Mouse (Mus musculus): ENCODE measurements around the gene Gtpbp2. TPM values are rescaled to one million over a fixed set of nuclear protein-coding genes. Genes with fewer than 3 reads are reported as not detected.

Gene Gtpbp2
- polyA plus RNA-seq, 1 experiment = 345 TPM

- Histone ChIP-seq H3K27ac (ENCODE audit: control insufficient read depth, insufficient read depth, low read depth, low read length, poor library complexity) (no peak overlapping the region), H3K4me3 (replicated peaks; ENCODE audit: control insufficient read depth, low read depth, low read length) (no peak overlapping the region), H3K4me1 (ENCODE audit: control insufficient read depth, insufficient read depth, low read length) (peaks cover 6% of the 10 kb centered on the region; the same call in 1 of the 2 replicates)
- TF ChIP-seq CTCF (IDR thresholded peaks at IDR 0.05; ENCODE audit: control insufficient read depth, insufficient read depth, low read length) (no peak), POLR2A (IDR thresholded peaks at IDR 0.05; ENCODE audit: borderline replicate concordance, control insufficient read depth, low read depth, low read length) (no peak)
- 46% methylated on average over 8 of the region's 8 CpGs for WGBS
Observed at GRCm38 (mm10) chr17:46138563-46139236, 22.1 kb upstream of the Gtpbp2 start.

- no peak for TF ChIP-seq POLR2A (IDR thresholded peaks at IDR 0.05; ENCODE audit: borderline replicate concordance, control insufficient read depth, low read depth, low read length)
- TF ChIP-seq CTCF (IDR thresholded peaks at IDR 0.05; ENCODE audit: control insufficient read depth, insufficient read depth, low read length) = no peak
- Histone ChIP-seq H3K27ac (ENCODE audit: control insufficient read depth, insufficient read depth, low read depth, low read length, poor library complexity) (no peak overlapping the region), H3K4me1 (ENCODE audit: control insufficient read depth, insufficient read depth, low read length) (peaks cover 6% of the 10 kb centered on the region; the same call in 1 of the 2 replicates), H3K4me3 (replicated peaks; ENCODE audit: control insufficient read depth, low read depth, low read length) (no peak overlapping the region)
- WGBS = 48% methylated on average over 3 of the region's 3 CpGs
Observed at GRCm38 (mm10) chr17:46139872-46140271, 21.0 kb upstream of the Gtpbp2 start.

- peaks cover 6% of the 10 kb centered on the region; the same call in 1 of the 2 replicates for H3K4me1 ChIP-seq (ENCODE audit: control insufficient read depth, insufficient read depth, low read length)
- TF ChIP-seq POLR2A (IDR thresholded peaks at IDR 0.05; ENCODE audit: borderline replicate concordance, control insufficient read depth, low read depth, low read length) = 0 out of 2 replicates have a peak, but pooled peaks have one; percentile 16
- TF ChIP-seq CTCF (IDR thresholded peaks at IDR 0.05; ENCODE audit: control insufficient read depth, insufficient read depth, low read length) = no peak
- no peak within 1 kb of the TSS for H3K27ac ChIP-seq (ENCODE audit: control insufficient read depth, insufficient read depth, low read depth, low read length, poor library complexity)
- H3K4me3 ChIP-seq (replicated peaks; ENCODE audit: control insufficient read depth, low read depth, low read length) = peak within 1 kb of the TSS; percentile 72
- WGBS = 5% methylated on average over 37 of the region's 37 CpGs
Observed at GRCm38 (mm10) chr17:46143578-46144423, 17.0 kb upstream of the Gtpbp2 start, which contains the start of gene Rsph9. Gene Rsph9 (minus strand): TSS chr17:46144216.

DNA sequence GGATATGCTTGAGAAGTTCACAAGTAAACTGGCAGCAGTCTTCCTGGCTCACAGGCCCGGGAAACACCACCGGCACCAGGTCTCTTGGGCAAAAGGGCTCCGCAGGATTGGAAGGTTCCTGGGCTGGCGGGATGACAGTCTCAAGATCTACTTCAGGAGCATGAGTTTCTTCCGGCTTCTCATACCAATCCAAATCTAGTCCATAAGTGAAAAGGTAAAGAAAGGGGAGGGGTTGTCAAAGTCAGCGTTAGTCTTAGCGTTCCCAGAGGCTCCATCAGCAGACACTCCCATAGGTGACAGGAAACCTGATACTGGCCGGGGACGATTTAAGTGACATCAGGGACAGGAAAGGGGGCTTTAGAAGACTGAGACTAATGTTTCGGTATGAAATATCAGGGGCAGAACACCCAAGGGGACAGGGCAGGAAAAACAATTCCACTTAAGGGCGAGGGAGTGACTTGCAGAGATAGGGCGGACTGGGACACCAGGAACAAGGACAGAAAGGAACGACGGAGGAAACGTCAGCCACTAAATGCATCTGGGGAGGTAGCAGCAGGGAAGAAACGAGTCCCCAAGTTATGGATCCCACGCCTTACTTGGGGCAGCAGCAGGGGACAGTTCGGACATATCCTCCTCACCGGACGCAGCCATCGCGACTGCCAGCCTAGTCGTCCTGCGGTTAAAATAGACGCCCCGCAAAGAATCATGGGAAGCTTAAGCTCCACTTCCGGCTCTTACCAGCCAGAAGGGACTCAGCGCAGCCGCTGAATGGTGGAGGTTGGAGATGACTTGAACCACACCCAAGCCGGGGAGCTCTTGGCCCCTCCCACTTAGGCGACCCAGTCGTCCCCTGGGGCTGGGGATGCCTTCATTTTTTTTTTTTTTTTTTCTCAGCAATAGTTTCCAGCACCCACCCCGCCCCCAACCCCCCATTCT is 7.7 kb upstream of the Gtpbp2 start, which contains the start of gene Mad2l1bp:
Gene Mad2l1bp (minus strand): TSS at position 707 of the 936 bp plus-strand sequence.
- peak within 1 kb of the TSS; percentile 100 for H3K4me3 ChIP-seq (replicated peaks; ENCODE audit: control insufficient read depth, low read depth, low read length)
- peaks cover 2% of the 10 kb centered on the region for H3K4me1 ChIP-seq (ENCODE audit: control insufficient read depth, insufficient read depth, low read length)
- 2% methylated on average over 33 of the region's 33 CpGs for WGBS
- TF ChIP-seq CTCF (IDR thresholded peaks at IDR 0.05; ENCODE audit: control insufficient read depth, insufficient read depth, low read length) = peak; percentile 3; the same call in 1 of the 2 replicates
- peak; percentile 99 for TF ChIP-seq POLR2A (IDR thresholded peaks at IDR 0.05; ENCODE audit: borderline replicate concordance, control insufficient read depth, low read depth, low read length)
- peak within 1 kb of the TSS; percentile 86 for H3K27ac ChIP-seq (ENCODE audit: control insufficient read depth, insufficient read depth, low read depth, low read length, poor library complexity)

DNA sequence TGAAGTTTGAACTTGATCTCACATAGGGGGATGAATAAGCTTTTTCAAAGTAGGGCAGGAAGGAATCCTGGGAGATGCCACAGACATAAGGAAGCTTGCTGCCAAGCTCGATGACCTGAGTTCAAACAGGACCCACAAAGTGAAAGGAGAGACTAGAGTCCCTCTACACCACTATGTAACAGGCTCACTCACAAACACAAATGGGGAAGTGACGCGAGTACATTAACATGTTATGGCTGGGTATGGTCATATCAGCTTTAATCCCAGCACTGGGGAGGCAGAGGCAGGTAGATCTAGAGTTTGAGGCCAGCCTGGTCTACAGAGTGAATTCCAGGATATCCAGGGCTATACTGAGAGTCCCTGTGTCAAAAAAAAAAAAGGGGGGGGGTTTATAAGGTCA is 6.5 kb upstream of the Gtpbp2 start:
- H3K4me1 ChIP-seq (ENCODE audit: control insufficient read depth, insufficient read depth, low read length) = peaks cover 2% of the 10 kb centered on the region
- H3K27ac ChIP-seq (ENCODE audit: control insufficient read depth, insufficient read depth, low read depth, low read length, poor library complexity) = no peak overlapping the region
- no peak overlapping the region for H3K4me3 ChIP-seq (replicated peaks; ENCODE audit: control insufficient read depth, low read depth, low read length)
- TF ChIP-seq POLR2A (IDR thresholded peaks at IDR 0.05; ENCODE audit: borderline replicate concordance, control insufficient read depth, low read depth, low read length) = no peak
- no peak for TF ChIP-seq CTCF (IDR thresholded peaks at IDR 0.05; ENCODE audit: control insufficient read depth, insufficient read depth, low read length)
- 43% methylated on average over 3 of the region's 3 CpGs for WGBS

DNA sequence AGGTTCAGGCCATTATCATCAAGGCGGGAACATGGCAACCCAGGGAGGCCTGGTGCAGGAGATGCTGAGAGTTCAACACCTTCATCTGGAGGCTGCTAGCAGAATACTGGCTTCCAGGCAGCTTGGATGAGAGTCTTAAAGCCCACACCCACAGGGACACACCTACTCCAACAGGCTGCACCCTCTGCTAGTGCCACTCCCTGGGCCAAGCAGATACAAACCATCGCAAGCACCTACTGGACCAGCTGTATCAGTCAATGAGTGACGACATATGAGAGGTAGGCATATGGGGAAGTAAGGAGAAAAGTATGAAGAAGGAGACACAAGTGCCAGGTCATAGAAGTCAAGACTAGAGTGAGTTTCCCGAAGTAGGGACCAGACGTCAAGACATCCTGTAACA is 4.2 kb upstream of the Gtpbp2 start:
- H3K27ac ChIP-seq (ENCODE audit: control insufficient read depth, insufficient read depth, low read depth, low read length, poor library complexity) = peak overlapping the region; percentile 66
- 51% methylated on average over 5 of the region's 5 CpGs for WGBS

GRCm38 (mm10) chr17:46157131-46157530 is 3.7 kb upstream of the Gtpbp2 start:
- Histone ChIP-seq H3K27ac (ENCODE audit: control insufficient read depth, insufficient read depth, low read depth, low read length, poor library complexity) (peak overlapping the region; percentile 66), H3K4me1 (ENCODE audit: control insufficient read depth, insufficient read depth, low read length) (peaks cover 2% of the 10 kb centered on the region), H3K4me3 (replicated peaks; ENCODE audit: control insufficient read depth, low read depth, low read length) (no peak overlapping the region)
- TF ChIP-seq CTCF (IDR thresholded peaks at IDR 0.05; ENCODE audit: control insufficient read depth, insufficient read depth, low read length) (no peak), POLR2A (IDR thresholded peaks at IDR 0.05; ENCODE audit: borderline replicate concordance, control insufficient read depth, low read depth, low read length) (no peak)
- 91% methylated on average over 8 of the region's 8 CpGs for WGBS

More for the DNA sequence above, 4.2 kb upstream of the Gtpbp2 start:
- TF ChIP-seq POLR2A (IDR thresholded peaks at IDR 0.05; ENCODE audit: borderline replicate concordance, control insufficient read depth, low read depth, low read length) (no peak), CTCF (IDR thresholded peaks at IDR 0.05; ENCODE audit: control insufficient read depth, insufficient read depth, low read length) (no peak)
- peaks cover 2% of the 10 kb centered on the region for H3K4me1 ChIP-seq (ENCODE audit: control insufficient read depth, insufficient read depth, low read length)
- peak overlapping the region; percentile 19 for H3K4me3 ChIP-seq (replicated peaks; ENCODE audit: control insufficient read depth, low read depth, low read length)

All from bone marrow, adult 2 months (tissue).